Mouse (Mus musculus) midbrain, postnatal 0 days (tissue): ENCODE results near the gene Cd276. TPM values are rescaled to one million over a fixed set of nuclear protein-coding genes. Genes with fewer than 3 reads are reported as not detected.

Source experiments
- ATAC-seq: fragments of 200-750 bp; cut with Nextera tagmentation; 2 replicates; pipeline ENCODE4 v1.8.0; 2017; ENCODE audit warnings: moderate number of reproducible peaks, mild to moderate bottlenecking, moderate TSS enrichment, moderate library complexity; ENCODE audit not compliant: low FRiP score
- DNase-seq: peaks from one replicate; pipeline ENCODE4 v3.0.0-alpha.2; 2015; ENCODE audit warnings: low spot score
- H3K27ac ChIP-seq: fragments of 300-500 bp; sonication (generic); 2 replicates; pipeline ENCODE4 v1.5.1; 2014; ENCODE audit warnings: low read depth, mild to moderate bottlenecking, low read length, mixed read lengths
- H3K27me3 ChIP-seq: fragments of 300-500 bp; sonication (generic); 2 replicates; pipeline ENCODE4 v1.6.1; 2014; ENCODE audit warnings: low read length, control low read depth, mixed read lengths; ENCODE audit not compliant: insufficient read depth
- H3K36me3 ChIP-seq: fragments of 300-500 bp; sonication (generic); 2 replicates; pipeline ENCODE4 v1.6.1; 2014; ENCODE audit warnings: low read length, control low read depth, mixed read lengths; ENCODE audit not compliant: insufficient read depth
- H3K4me1 ChIP-seq: fragments of 300-500 bp; sonication (generic); 2 replicates; pipeline ENCODE4 v1.6.1; 2014; ENCODE audit warnings: mild to moderate bottlenecking, control low read depth, antibody characterized with exemption, low read length, mixed read lengths; ENCODE audit not compliant: insufficient read depth
- H3K4me2 ChIP-seq: fragments of 300-500 bp; sonication (generic); 2 replicates; pipeline ENCODE4 v1.6.1; 2014; ENCODE audit warnings: low read depth, mild to moderate bottlenecking, low read length, mixed read lengths; ENCODE audit not compliant: poor library complexity, severe bottlenecking
- H3K4me3 ChIP-seq: fragments of 300-500 bp; sonication (generic); 2 replicates; pipeline ENCODE4 v1.5.1; 2014; ENCODE audit warnings: low read depth, mild to moderate bottlenecking, low read length, moderate library complexity
- H3K9ac ChIP-seq: fragments of 300-500 bp; sonication (generic); replicated peaks from 2 replicates; pipeline ENCODE4 v1.6.1; 2014; ENCODE audit warnings: mild to moderate bottlenecking, low read length, moderate library complexity, mixed read lengths; ENCODE audit not compliant: poor library complexity, severe bottlenecking
- H3K9me3 ChIP-seq: fragments of 300-500 bp; sonication (generic); 2 replicates; pipeline ENCODE4 v1.6.1; 2016; ENCODE audit warnings: low read length, control low read depth
- CTCF ChIP-seq: IDR thresholded peaks from 2 replicates; pipeline ENCODE4 v1.5.1; 2016; ENCODE audit warnings: antibody characterized with exemption, mild to moderate bottlenecking
- WGBS: fragments of 180-500 bp; shearing (Covaris S2); extraction: QIAGEN DNeasy Blood & Tissue Kit; methylation state at CpG from one replicate; pipeline ENCODE4 v1.1.7; 2014; 5-methylcytosine and 5-hydroxymethylcytosine counted together
- polyA plus RNA-seq: library from polyadenylated mRNA; unstranded; fragments of >200 nt; fragmentation: Nextera tagmentation; extraction: Ambion mirVana; gene quantifications from 2 replicates; pipeline ENCODE4 v1.2.1, GENCODE M21; 2015
- total RNA-seq: library from RNA; depleted of rRNA; stranded (reverse); fragments of >200 nt; gene quantifications from 2 replicates; pipeline ENCODE4 v1.2.3, GENCODE M21; 2014

The Cd276 gene
- total and polyA plus RNA-seq, 2 experiments from 2014 or later = 21.5 to 25.5 TPM

DNA sequence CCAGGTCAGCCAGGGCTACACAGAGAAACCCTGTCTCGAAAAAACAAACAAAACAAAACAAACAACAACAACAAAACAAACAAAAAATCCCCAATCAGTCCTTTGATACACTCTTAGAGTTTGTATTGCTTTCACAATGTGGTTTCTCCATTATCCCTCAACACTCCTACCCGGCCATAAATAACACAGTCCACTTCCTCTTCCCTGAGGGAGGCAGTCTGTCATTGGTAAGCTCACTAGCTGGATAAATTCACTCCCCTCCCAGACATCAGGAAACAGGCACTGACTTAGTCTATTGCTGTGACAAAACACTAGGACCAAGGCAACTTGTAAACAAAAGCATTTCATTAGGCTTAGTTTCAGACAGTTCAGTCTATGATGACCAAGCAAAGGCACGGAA is 5.0 kb upstream of the Cd276 start:
- no peak overlapping the region for H3K4me2 ChIP-seq
- ATAC-seq (no peak), DNase-seq (no peak)
- TF ChIP-seq CTCF = no peak
- H3K9ac ChIP-seq = no peak overlapping the region
- no peaks in the 10 kb centered on the region for H3K36me3 ChIP-seq
- H3K27me3 ChIP-seq = no peaks in the 10 kb centered on the region
- WGBS = 73% methylated on average over 3 of the region's 3 CpGs
- H3K27ac ChIP-seq = no peak overlapping the region
- 0 out of 2 replicates have a peak, but pooled peaks cover 4% of the 10 kb centered on the region for H3K4me1 ChIP-seq
- no peaks in the 10 kb centered on the region for H3K9me3 ChIP-seq
- no peak overlapping the region for H3K4me3 ChIP-seq

DNA sequence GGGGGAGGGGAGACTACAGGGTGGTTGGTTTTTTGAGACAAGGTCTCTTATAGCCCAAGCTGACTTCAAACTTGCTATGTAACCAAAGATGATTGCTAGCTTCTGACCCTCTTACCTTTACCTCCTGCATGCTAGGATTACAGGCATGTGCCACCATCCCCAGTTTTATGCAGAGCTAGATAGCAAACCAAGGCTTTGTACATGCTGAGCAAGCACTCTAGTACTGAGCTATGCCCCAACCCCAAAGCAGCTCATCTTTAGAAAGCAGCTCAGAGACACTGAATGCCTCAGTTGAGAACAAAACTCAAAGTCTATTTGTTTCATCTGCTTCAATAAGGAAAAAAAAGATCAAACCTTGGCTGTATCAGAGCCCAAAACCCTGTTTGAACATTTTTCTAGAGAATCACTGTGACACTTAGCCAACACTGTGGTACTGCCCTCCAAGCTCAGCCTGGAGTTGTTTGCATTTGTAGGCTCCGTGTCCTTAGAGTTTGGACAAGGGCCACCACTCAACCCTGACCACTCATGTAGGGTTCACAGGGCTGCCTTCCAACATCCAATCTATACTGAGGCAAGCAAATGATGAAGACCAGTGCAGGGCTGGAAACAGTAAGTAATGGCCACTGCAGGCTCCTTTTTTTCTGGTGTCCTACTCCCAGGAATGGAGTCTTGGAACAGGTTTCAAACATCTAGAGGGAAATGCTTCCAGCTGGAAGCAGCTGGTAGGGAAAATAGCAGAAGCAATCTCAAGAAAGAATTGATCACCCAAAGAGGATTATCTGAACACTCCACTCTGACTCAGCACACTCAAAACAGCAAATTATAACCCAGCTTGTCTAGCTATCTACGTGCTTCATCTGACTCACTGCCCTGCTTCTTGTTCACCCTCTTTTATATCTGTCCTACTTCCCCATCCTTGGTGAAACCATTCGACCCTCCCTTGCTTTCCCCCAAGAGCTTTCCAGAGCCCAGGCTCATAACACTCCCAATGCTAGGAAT is 2.5 kb upstream of the Cd276 start:
- ATAC-seq (no peak), DNase-seq (no peak)
- Histone ChIP-seq H3K9ac (no peak overlapping the region), H3K4me3 (no peak overlapping the region), H3K27ac (no peak overlapping the region), H3K4me2 (no peak overlapping the region), H3K27me3 (no peaks in the 10 kb centered on the region), H3K4me1 (peaks cover 14% of the 10 kb centered on the region), H3K36me3 (no peaks in the 10 kb centered on the region), H3K9me3 (no peaks in the 10 kb centered on the region)
- no peak for TF ChIP-seq CTCF
- 68% methylated on average over 3 of the region's 3 CpGs for WGBS

DNA sequence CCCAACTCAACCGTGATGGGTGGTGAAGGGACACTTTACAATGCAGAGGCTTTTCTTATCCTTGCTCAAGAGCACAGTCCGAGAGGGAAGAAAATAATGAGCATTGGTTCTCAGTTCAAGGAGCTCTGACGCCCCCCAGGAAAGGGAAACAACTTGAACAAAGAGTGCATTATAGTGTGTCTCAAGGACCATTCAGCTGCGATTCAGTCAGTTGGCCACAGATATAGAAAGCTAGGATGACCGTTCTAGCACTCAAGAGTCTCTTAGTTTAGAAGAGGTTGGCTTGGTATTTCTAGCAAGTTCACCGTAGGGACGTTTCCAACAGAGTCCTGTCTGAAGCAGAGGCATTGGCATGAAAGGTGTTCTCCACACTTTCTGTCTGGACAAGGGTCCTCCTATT is 1.4 kb upstream of the Cd276 start:
- Histone ChIP-seq H3K4me1 (peaks cover 14% of the 10 kb centered on the region), H3K27ac (peak overlapping the region; percentile 99), H3K27me3 (no peaks in the 10 kb centered on the region), H3K9ac (no peak overlapping the region), H3K4me3 (no peak overlapping the region), H3K36me3 (no peaks in the 10 kb centered on the region), H3K9me3 (no peaks in the 10 kb centered on the region), H3K4me2 (no peak overlapping the region)
- no peak for ATAC-seq
- 54% methylated on average over 7 of the region's 7 CpGs for whole genome bisulfite sequencing
- no peak for DNase-seq
- TF ChIP-seq CTCF = no peak

DNA sequence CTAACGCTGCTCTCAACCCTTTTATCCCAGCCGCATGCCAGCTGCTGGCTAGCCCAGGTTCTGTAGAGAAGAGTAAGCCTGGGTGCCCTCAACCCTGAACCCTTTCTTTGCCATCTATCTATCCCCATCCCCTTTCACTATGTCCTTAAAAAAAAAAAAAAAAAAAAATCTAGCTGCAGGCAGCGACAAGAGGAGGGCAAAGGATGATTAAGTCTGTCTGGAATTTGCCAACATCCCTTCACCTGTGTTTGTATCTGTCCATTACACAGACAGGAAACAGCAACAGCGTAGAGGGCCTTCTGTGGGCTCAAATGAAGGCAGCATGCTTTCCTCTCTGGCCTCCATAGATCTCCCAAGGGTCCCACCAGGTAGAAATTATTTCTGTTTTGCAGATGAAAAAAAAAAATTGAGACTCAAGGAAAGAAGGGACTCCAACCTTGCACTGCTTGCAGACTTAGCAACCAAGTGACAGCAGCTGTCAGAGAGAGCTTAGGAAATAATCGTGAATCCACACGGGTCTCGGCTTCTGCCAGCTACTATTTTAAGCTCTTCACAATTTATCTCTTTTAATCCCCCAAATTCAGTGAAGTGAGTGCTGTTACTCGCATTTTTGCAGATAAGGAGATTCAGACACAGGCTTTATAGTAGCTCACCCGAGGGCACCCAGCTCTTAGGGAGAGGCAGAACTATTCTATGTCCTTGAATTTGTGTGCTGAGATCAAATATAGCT is 613 bp upstream of the Cd276 start:
- Histone ChIP-seq H3K4me2 (peak overlapping the region; percentile 95), H3K9ac (peak overlapping the region; percentile 99), H3K27ac (peak overlapping the region; percentile 99), H3K9me3 (no peaks in the 10 kb centered on the region), H3K4me3 (peak overlapping the region; percentile 80), H3K27me3 (no peaks in the 10 kb centered on the region), H3K36me3 (no peaks in the 10 kb centered on the region), H3K4me1 (peaks cover 14% of the 10 kb centered on the region)
- no peak for TF ChIP-seq CTCF
- no peak; the same call in 1 of the 2 replicates for ATAC-seq
- 8% methylated on average over 9 of the region's 9 CpGs for WGBS
- DNase-seq = peak; percentile 36

DNA sequence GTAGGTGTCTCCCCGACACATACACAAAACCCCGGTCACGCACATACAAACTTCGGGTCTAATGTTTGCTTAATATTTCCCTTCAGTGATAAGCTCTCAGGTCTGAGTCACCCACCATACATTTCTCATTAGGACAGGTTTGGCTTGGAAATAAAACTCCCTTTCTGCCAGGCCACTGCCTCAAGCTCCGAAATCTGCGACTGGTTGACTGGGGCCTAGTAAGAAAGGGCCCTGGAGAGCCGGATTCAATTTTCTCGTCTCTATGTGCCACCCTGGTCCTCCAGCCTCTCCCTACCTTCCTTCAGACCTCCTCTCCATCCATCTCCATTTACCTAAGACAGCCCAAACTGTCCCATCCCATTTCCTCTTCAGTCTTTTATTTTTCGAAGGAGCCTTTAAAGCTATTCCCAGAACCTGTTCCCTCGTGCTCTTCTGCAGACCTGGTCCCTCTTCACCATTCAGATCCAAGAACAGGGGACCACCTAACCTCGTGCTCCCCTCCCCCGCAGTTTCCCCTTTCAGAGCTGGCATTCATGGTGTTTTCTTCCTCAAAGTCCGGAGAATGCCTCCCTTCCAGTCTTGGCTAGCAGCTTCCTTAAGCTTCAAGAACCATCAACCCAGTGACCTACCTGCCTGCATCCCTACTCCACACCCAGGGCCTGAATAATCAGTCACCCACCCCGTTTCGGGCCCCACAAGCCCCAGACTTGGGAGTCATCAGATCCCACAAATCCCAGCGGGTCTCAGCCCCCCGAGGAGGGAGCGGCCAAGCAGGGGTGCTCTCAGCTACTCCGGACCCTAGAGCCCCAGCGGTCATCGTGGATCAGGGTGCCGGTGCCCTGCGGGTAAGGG is 955 bp downstream of the Cd276 start:
- H3K27ac ChIP-seq = peak overlapping the region; percentile 99
- peaks cover 14% of the 10 kb centered on the region for H3K4me1 ChIP-seq
- ATAC-seq (peak; percentile 27; the same call in 1 of the 2 replicates), DNase-seq (peak; percentile 39)
- H3K9ac ChIP-seq = peak overlapping the region; percentile 99
- 15% methylated on average over 23 of the region's 23 CpGs for WGBS
- H3K27me3 ChIP-seq = no peaks in the 10 kb centered on the region
- peak overlapping the region; percentile 80 for H3K4me3 ChIP-seq
- no peaks in the 10 kb centered on the region for H3K9me3 ChIP-seq
- no peak for TF ChIP-seq CTCF
- H3K36me3 ChIP-seq = no peaks in the 10 kb centered on the region
- H3K4me2 ChIP-seq = peak overlapping the region; percentile 95
